Mouse (Mus musculus): ENCODE measurements around the gene Nlrc5. TPM values are rescaled to one million over a fixed set of nuclear protein-coding genes. Genes with fewer than 3 reads are reported as not detected.

The Nlrc5 gene
- polyA plus RNA-seq, 1 experiment = 56.8 TPM

DNA sequence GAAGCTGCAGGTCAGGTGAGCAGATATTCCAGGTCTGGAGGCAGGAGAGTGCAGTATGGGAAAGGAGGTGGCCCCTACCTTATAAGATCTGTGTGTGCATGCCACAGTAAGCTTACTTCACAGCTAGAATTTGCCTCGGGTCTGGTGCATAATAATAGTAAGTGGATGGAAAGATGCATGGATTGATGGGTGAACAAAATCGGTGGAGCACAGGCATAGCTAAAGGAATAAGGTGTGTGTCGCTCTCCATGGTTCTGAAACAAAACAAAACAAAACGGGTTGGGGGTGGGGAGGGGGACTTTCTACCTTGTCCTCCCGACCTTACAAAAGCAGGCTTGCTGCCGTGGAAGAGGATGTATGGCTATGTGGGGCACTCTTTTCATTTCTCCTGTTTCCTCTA lies 47.9 kb downstream of the Nlrc5 start:
- no peak overlapping the region for H3K4me3 ChIP-seq (ENCODE audit: control insufficient read depth, insufficient read depth, low read length)
- H3K27me3 ChIP-seq (ENCODE audit: control insufficient read depth, insufficient read depth, low read length) = no peaks in the 10 kb centered on the region
- no peak overlapping the region for H3K27ac ChIP-seq (ENCODE audit: control insufficient read depth, insufficient read depth, low read length)
- H3K36me3 ChIP-seq (ENCODE audit: control insufficient read depth, insufficient read depth, low read length) = no peaks in the 10 kb centered on the region
- no peak for TF ChIP-seq POLR2A (IDR thresholded peaks at IDR 0.05; ENCODE audit: control insufficient read depth, extremely low read depth, insufficient read depth, low read length, poor library complexity)
- TF ChIP-seq CTCF (IDR thresholded peaks at IDR 0.05; ENCODE audit: borderline replicate concordance, control insufficient read depth, extremely low read depth, insufficient read depth, low read length, poor library complexity) = no peak
- no peak for DNase-seq
- WGBS = 54% methylated on average over 6 of the region's 6 CpGs
- peaks cover 4% of the 10 kb centered on the region; the same call in 1 of the 2 replicates for H3K4me1 ChIP-seq (replicated peaks; ENCODE audit: control insufficient read depth, insufficient read depth, low read length)

DNA sequence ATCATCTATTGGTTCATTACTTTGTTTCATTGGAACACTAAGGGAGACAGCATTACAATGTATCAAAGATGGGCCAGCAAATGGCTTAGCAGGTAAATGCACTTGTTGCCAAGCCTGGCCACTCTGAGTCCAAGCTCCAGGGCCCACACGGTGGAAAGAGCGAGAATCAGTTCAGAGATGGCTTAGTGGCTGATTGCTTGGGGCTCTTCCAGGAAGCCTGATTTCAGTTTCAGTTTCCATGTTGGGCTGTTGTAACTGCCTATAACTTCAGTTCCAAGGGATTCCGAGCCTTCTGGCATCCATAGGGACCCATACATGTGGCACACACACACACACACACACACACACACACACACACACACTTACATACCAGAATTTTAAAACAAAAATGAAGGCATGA lies 51.1 kb downstream of the Nlrc5 start:
- TF ChIP-seq CTCF (IDR thresholded peaks at IDR 0.05; ENCODE audit: borderline replicate concordance, control insufficient read depth, extremely low read depth, insufficient read depth, low read length, poor library complexity) = no peak
- no peak for TF ChIP-seq POLR2A (IDR thresholded peaks at IDR 0.05; ENCODE audit: control insufficient read depth, extremely low read depth, insufficient read depth, low read length, poor library complexity)
- 24% methylated on average over 3 of the region's 3 CpGs for WGBS

DNA sequence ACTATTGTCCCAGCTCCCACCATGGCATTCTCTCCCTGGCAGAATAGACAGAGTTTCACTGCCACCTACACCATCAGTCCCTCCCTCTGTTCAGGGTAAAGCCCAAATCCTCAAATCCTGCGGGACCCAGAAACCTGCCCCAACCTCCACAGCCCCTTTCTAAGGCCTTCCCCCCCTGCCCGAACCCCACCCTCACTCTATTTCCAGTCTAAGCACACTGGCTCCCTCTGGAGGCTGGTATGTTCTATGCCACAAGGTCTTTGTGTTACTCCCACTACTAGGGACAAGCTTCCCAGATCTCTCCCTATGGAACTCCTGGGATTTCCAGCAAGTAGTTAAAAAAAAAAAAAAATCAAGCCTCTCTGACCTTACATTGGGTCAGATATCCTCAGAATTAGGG lies 51.7 kb downstream of the Nlrc5 start:
- TF ChIP-seq CTCF (IDR thresholded peaks at IDR 0.05; ENCODE audit: borderline replicate concordance, control insufficient read depth, extremely low read depth, insufficient read depth, low read length, poor library complexity) (peak; percentile 40; the same call in 1 of the 2 replicates), POLR2A (IDR thresholded peaks at IDR 0.05; ENCODE audit: control insufficient read depth, extremely low read depth, insufficient read depth, low read length, poor library complexity) (no peak)
- 42% methylated on average over 2 of the region's 2 CpGs for whole genome bisulfite sequencing
- no peak overlapping the region for H3K4me3 ChIP-seq (ENCODE audit: control insufficient read depth, insufficient read depth, low read length)
- H3K27me3 ChIP-seq (ENCODE audit: control insufficient read depth, insufficient read depth, low read length) = no peaks in the 10 kb centered on the region
- no peaks in the 10 kb centered on the region for H3K36me3 ChIP-seq (ENCODE audit: control insufficient read depth, insufficient read depth, low read length)
- peak; percentile 49 for DNase-seq
- H3K27ac ChIP-seq (ENCODE audit: control insufficient read depth, insufficient read depth, low read length) = no peak overlapping the region
- H3K4me1 ChIP-seq (replicated peaks; ENCODE audit: control insufficient read depth, insufficient read depth, low read length) = peaks cover 4% of the 10 kb centered on the region; the same call in 1 of the 2 replicates

More for the DNA sequence above, 51.1 kb downstream of the Nlrc5 start:
- no peaks in the 10 kb centered on the region for H3K27me3 ChIP-seq (ENCODE audit: control insufficient read depth, insufficient read depth, low read length)
- H3K4me1 ChIP-seq (replicated peaks; ENCODE audit: control insufficient read depth, insufficient read depth, low read length) = peaks cover 4% of the 10 kb centered on the region; the same call in 1 of the 2 replicates
- H3K4me3 ChIP-seq (ENCODE audit: control insufficient read depth, insufficient read depth, low read length) = no peak overlapping the region
- no peak overlapping the region for H3K27ac ChIP-seq (ENCODE audit: control insufficient read depth, insufficient read depth, low read length)
- no peak for DNase-seq
- no peaks in the 10 kb centered on the region for H3K36me3 ChIP-seq (ENCODE audit: control insufficient read depth, insufficient read depth, low read length)

DNA sequence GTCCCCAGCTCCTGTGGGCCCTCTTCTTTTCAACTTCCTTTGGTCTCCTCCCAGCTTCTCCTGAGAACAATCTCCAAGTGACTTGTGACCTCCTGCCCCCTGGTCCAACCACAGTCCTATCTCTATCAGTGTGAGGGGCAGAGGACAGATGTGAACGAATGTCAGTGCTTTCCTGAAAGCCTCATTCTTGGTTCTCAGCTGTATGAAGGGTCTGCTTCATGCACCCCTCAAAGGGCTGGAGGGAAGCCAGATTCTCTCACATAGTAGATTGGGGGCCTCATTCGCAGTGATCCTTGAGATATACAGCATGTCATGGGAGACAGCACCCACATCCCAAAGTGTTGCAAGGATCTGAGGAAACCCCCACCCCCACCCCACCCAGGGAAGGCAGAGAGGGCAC lies 53.9 kb downstream of the Nlrc5 start:
- no peak overlapping the region for H3K27ac ChIP-seq (ENCODE audit: control insufficient read depth, insufficient read depth, low read length)
- no peaks in the 10 kb centered on the region for H3K36me3 ChIP-seq (ENCODE audit: control insufficient read depth, insufficient read depth, low read length)
- no peak overlapping the region for H3K4me3 ChIP-seq (ENCODE audit: control insufficient read depth, insufficient read depth, low read length)
- no peak for DNase-seq
- no peak for TF ChIP-seq POLR2A (IDR thresholded peaks at IDR 0.05; ENCODE audit: control insufficient read depth, extremely low read depth, insufficient read depth, low read length, poor library complexity)
- TF ChIP-seq CTCF (IDR thresholded peaks at IDR 0.05; ENCODE audit: borderline replicate concordance, control insufficient read depth, extremely low read depth, insufficient read depth, low read length, poor library complexity) = no peak
- H3K27me3 ChIP-seq (ENCODE audit: control insufficient read depth, insufficient read depth, low read length) = no peaks in the 10 kb centered on the region
- H3K4me1 ChIP-seq (replicated peaks; ENCODE audit: control insufficient read depth, insufficient read depth, low read length) = peaks cover 7% of the 10 kb centered on the region; the same call in 1 of the 2 replicates
- WGBS = 81% methylated on average over 2 of the region's 2 CpGs

DNA sequence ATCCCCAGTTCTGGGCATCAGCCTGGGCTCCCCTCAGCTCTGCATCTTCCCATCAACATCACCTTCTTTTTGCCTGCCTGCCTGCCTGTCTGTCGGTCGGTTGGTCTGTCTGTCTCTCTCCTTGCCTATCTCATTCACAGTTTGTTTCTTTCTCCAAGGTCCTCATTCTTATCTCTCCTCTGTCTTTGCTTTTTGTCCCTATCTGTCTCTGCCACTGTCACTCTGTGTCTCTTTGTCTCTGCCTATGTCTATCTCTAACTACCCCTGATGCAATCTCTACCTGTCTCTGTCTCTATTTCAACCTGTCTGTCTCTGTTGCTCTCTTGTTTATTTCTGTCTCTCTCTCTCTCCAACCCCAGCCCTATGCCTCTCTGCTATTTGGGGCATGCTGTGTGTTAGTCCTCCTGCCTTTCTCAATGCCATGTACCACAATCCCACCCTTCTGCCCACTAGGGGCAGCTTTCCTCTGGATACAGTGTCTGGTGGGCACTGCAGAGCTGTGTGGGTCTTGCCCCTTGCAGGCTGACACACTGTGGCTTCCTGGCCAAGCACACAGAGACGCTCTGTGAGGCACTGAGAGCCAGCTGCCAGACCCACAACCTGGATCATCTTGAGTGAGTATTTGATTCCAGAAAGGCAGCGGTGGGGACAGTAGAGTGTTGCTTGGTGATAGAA lies 55.8 kb downstream of the Nlrc5 start:
- no peak for DNase-seq

DNA sequence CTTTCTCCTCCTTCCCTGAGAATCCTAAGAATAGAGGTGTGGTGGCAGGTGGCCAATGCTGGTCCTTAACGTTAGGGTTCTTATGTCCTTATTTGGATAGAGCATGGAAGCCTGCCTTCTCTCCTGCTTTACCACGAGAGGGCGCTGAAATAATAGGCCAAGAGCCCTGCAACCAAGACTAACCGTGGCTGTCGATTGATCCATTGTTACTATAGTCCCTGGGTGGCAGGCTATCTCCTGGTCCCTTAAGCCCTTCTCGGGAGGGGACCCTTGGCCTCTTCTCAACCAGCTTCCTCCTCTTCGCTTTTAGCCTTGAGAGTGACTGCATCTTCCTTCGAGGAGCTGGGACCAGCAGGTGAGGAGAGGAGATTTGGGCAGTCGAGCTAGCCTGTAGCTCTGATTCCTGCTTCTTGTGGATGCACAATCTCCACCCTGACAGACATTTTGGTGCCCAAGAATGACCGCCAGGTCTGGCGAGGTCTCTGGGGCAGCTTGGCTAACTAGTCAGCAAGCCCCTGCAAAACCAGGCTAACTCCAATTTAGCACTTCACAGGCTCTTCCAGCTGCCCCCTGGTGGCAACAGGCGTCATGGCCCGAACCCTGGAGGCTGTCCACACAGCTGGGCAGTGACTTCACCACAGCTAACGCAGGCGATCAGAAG lies 58.0 kb downstream of the Nlrc5 start:
- Histone ChIP-seq H3K27ac (ENCODE audit: control insufficient read depth, insufficient read depth, low read length) (no peak overlapping the region), H3K4me3 (ENCODE audit: control insufficient read depth, insufficient read depth, low read length) (no peak overlapping the region), H3K4me1 (replicated peaks; ENCODE audit: control insufficient read depth, insufficient read depth, low read length) (peaks cover 3% of the 10 kb centered on the region; the same call in 1 of the 2 replicates), H3K27me3 (ENCODE audit: control insufficient read depth, insufficient read depth, low read length) (no peaks in the 10 kb centered on the region), H3K36me3 (ENCODE audit: control insufficient read depth, insufficient read depth, low read length) (no peaks in the 10 kb centered on the region)
- 31% methylated on average over 15 of the region's 15 CpGs for WGBS
- TF ChIP-seq POLR2A (IDR thresholded peaks at IDR 0.05; ENCODE audit: control insufficient read depth, extremely low read depth, insufficient read depth, low read length, poor library complexity) (no peak), CTCF (IDR thresholded peaks at IDR 0.05; ENCODE audit: borderline replicate concordance, control insufficient read depth, extremely low read depth, insufficient read depth, low read length, poor library complexity) (peak; percentile 91)
- peak; percentile 79 for DNase-seq

More for the DNA sequence above, 55.8 kb downstream of the Nlrc5 start:
- Histone ChIP-seq H3K27ac (ENCODE audit: control insufficient read depth, insufficient read depth, low read length) (no peak overlapping the region), H3K27me3 (ENCODE audit: control insufficient read depth, insufficient read depth, low read length) (no peaks in the 10 kb centered on the region), H3K4me1 (replicated peaks; ENCODE audit: control insufficient read depth, insufficient read depth, low read length) (peaks cover 3% of the 10 kb centered on the region; the same call in 1 of the 2 replicates), H3K36me3 (ENCODE audit: control insufficient read depth, insufficient read depth, low read length) (no peaks in the 10 kb centered on the region), H3K4me3 (ENCODE audit: control insufficient read depth, insufficient read depth, low read length) (no peak overlapping the region)
- TF ChIP-seq CTCF (IDR thresholded peaks at IDR 0.05; ENCODE audit: borderline replicate concordance, control insufficient read depth, extremely low read depth, insufficient read depth, low read length, poor library complexity) (no peak), POLR2A (IDR thresholded peaks at IDR 0.05; ENCODE audit: control insufficient read depth, extremely low read depth, insufficient read depth, low read length, poor library complexity) (no peak)
- 85% methylated on average over 4 of the region's 4 CpGs for WGBS

Data from thymus, adult 2 months (tissue).